Mouse (Mus musculus) spleen, postnatal 36 days (tissue): ENCODE measurements around the gene Grid1.

Experiments
- DNase-seq, 2 experiments: peaks; one replicate each; pipeline ENCODE4 v3.0.0; 2022; ENCODE audit warnings: low spot score in 2 of 2, mixed read lengths in 1 of 2

The Grid1 gene

GRCm38 (mm10) chr14:34819919-34820652 lies at the start of gene Grid1:
Gene Grid1 (plus strand): TSS chr14:34820108.
- DNase-seq = no peak

GRCm38 (mm10) chr14:34770467-34770866 lies 49.4 kb upstream of the Grid1 start:
- no peak for DNase-seq

GRCm38 (mm10) chr14:34771601-34772000 lies 48.3 kb upstream of the Grid1 start:
- DNase-seq = no peak

- DNase-seq = no peak
Measured at GRCm38 (mm10) chr14:34772132-34772531, 47.8 kb upstream of the Grid1 start.

- no peak for DNase-seq
Measured at GRCm38 (mm10) chr14:34773681-34774080, 46.2 kb upstream of the Grid1 start.

- no peak for DNase-seq
Measured at GRCm38 (mm10) chr14:34774231-34774630, 45.7 kb upstream of the Grid1 start.

GRCm38 (mm10) chr14:34776719-34777385 lies 43.1 kb upstream of the Grid1 start:
- DNase-seq = no peak

GRCm38 (mm10) chr14:34777810-34778209 lies 42.1 kb upstream of the Grid1 start:
- DNase-seq = peak in 1 of 2 experiments; percentile 17

- DNase-seq = no peak
Measured at GRCm38 (mm10) chr14:34778760-34779159, 41.1 kb upstream of the Grid1 start.

GRCm38 (mm10) chr14:34793406-34794037 lies 26.4 kb upstream of the Grid1 start:
- no peak for DNase-seq

- no peak for DNase-seq
Measured at GRCm38 (mm10) chr14:34810763-34811489, 9.0 kb upstream of the Grid1 start.

GRCm38 (mm10) chr14:34811490-34811808 lies 8.5 kb upstream of the Grid1 start:
- DNase-seq = no peak

- no peak for DNase-seq
Measured at GRCm38 (mm10) chr14:34816301-34816700, 3.6 kb upstream of the Grid1 start.

- no peak for DNase-seq
Measured at GRCm38 (mm10) chr14:34818387-34818980, 1.4 kb upstream of the Grid1 start.

GRCm38 (mm10) chr14:34819121-34819918 lies 588 bp upstream of the Grid1 start:
- DNase-seq = no peak

- no peak for DNase-seq
Measured at GRCm38 (mm10) chr14:34820653-34821005, 721 bp downstream of the Grid1 start.

GRCm38 (mm10) chr14:34821131-34821790 lies 1.4 kb downstream of the Grid1 start:
- DNase-seq = no peak

- no peak for DNase-seq
Measured at GRCm38 (mm10) chr14:34823136-34823535, 3.2 kb downstream of the Grid1 start.

GRCm38 (mm10) chr14:34824186-34824585 lies 4.3 kb downstream of the Grid1 start:
- no peak for DNase-seq

GRCm38 (mm10) chr14:34825902-34826301 lies 6.0 kb downstream of the Grid1 start:
- DNase-seq = no peak

- DNase-seq = no peak
Measured at GRCm38 (mm10) chr14:34829831-34830230, 9.9 kb downstream of the Grid1 start.
